Mouse (Mus musculus): ENCODE data around the gene Hpgd. TPM values are rescaled to one million over a fixed set of nuclear protein-coding genes. Genes with fewer than 3 reads are reported as not detected.
"Not testable (repeated sequence)": the region's sequence is repeated elsewhere in the genome, so short reads cannot be mapped to it uniquely, and the experiment has no call there.

Gene Hpgd
- polyA plus RNA-seq, 1 experiment from 2014 or later, result 23.2 TPM

- H3K9ac ChIP-seq (ENCODE audit: low read depth, low read length), result no peak overlapping the region
- no peak for ATAC-seq
- WGBS, result 46% methylated on average over 7 of the region's 7 CpGs
- no peaks in the 10 kb centered on the region for H3K4me1 ChIP-seq (replicated peaks; ENCODE audit: control insufficient read depth, insufficient read depth, low read length)
- H3K36me3 ChIP-seq (ENCODE audit: control insufficient read depth, insufficient read depth), result no peaks in the 10 kb centered on the region
- H3K27me3 ChIP-seq (replicated peaks; ENCODE audit: control insufficient read depth, insufficient read depth, low read length), result no peaks in the 10 kb centered on the region
- no peak overlapping the region for H3K27ac ChIP-seq (ENCODE audit: low read depth, low read length)
- no peaks in the 10 kb centered on the region for H3K9me3 ChIP-seq (ENCODE audit: control insufficient read depth)
- no peak overlapping the region for H3K4me3 ChIP-seq (ENCODE audit: low read depth, low read length)
- TF ChIP-seq CTCF (IDR thresholded peaks at IDR 0.05; ENCODE audit: low read depth), result no peak
- no peak overlapping the region for H3K4me2 ChIP-seq (replicated peaks; ENCODE audit: low read depth)
Measured at GRCm38 (mm10) chr8:56287370-56288072, 6.9 kb upstream of the Hpgd start.

GRCm38 (mm10) chr8:56292318-56292717, 2.1 kb upstream of the Hpgd start:
- TF ChIP-seq CTCF (IDR thresholded peaks at IDR 0.05; ENCODE audit: low read depth), result no peak
- Histone ChIP-seq H3K36me3 (ENCODE audit: control insufficient read depth, insufficient read depth) (no peaks in the 10 kb centered on the region), H3K9ac (ENCODE audit: low read depth, low read length) (no peak overlapping the region), H3K4me3 (ENCODE audit: low read depth, low read length) (no peak overlapping the region), H3K4me2 (replicated peaks; ENCODE audit: low read depth) (no peak overlapping the region), H3K27ac (ENCODE audit: low read depth, low read length) (no peak overlapping the region), H3K9me3 (ENCODE audit: control insufficient read depth) (no peaks in the 10 kb centered on the region), H3K27me3 (replicated peaks; ENCODE audit: control insufficient read depth, insufficient read depth, low read length) (no peaks in the 10 kb centered on the region), H3K4me1 (replicated peaks; ENCODE audit: control insufficient read depth, insufficient read depth, low read length) (no peaks in the 10 kb centered on the region; the same call in 1 of the 2 replicates)
- 92% methylated on average over 7 of the region's 7 CpGs for WGBS
- no peak for ATAC-seq

GRCm38 (mm10) chr8:56293480-56293879, 905 bp upstream of the Hpgd start:
- Histone ChIP-seq H3K4me1 (replicated peaks; ENCODE audit: control insufficient read depth, insufficient read depth, low read length) (no peaks in the 10 kb centered on the region; the same call in 1 of the 2 replicates), H3K27ac (ENCODE audit: low read depth, low read length) (no peak overlapping the region), H3K9ac (ENCODE audit: low read depth, low read length) (no peak overlapping the region), H3K4me3 (ENCODE audit: low read depth, low read length) (no peak overlapping the region), H3K4me2 (replicated peaks; ENCODE audit: low read depth) (peak overlapping the region; percentile 91), H3K27me3 (replicated peaks; ENCODE audit: control insufficient read depth, insufficient read depth, low read length) (no peaks in the 10 kb centered on the region), H3K36me3 (ENCODE audit: control insufficient read depth, insufficient read depth) (no peaks in the 10 kb centered on the region), H3K9me3 (ENCODE audit: control insufficient read depth) (no peaks in the 10 kb centered on the region)
- no peak for TF ChIP-seq CTCF (IDR thresholded peaks at IDR 0.05; ENCODE audit: low read depth)
- ATAC-seq, result peak; percentile 19; the same call in 1 of the 2 replicates
- 8% methylated on average over 8 of the region's 8 CpGs for WGBS

GRCm38 (mm10) chr8:56294886-56295555, 636 bp downstream of the Hpgd start:
- WGBS, result 14% methylated on average over 14 of the region's 14 CpGs
- H3K27me3 ChIP-seq (replicated peaks; ENCODE audit: control insufficient read depth, insufficient read depth, low read length), result no peaks in the 10 kb centered on the region
- no peak overlapping the region for H3K27ac ChIP-seq (ENCODE audit: low read depth, low read length)
- H3K36me3 ChIP-seq (ENCODE audit: control insufficient read depth, insufficient read depth), result no peaks in the 10 kb centered on the region
- H3K4me1 ChIP-seq (replicated peaks; ENCODE audit: control insufficient read depth, insufficient read depth, low read length), result no peaks in the 10 kb centered on the region; the same call in 1 of the 2 replicates
- H3K9ac ChIP-seq (ENCODE audit: low read depth, low read length), result peak overlapping the region; percentile 58
- TF ChIP-seq CTCF (IDR thresholded peaks at IDR 0.05; ENCODE audit: low read depth), result no peak
- no peaks in the 10 kb centered on the region for H3K9me3 ChIP-seq (ENCODE audit: control insufficient read depth)
- ATAC-seq, result peak; percentile 57; the same call in 1 of the 2 replicates
- H3K4me2 ChIP-seq (replicated peaks; ENCODE audit: low read depth), result peak overlapping the region; percentile 91
- peak overlapping the region; percentile 66 for H3K4me3 ChIP-seq (ENCODE audit: low read depth, low read length)

- no peaks in the 10 kb centered on the region for H3K9me3 ChIP-seq (ENCODE audit: control insufficient read depth)
- no peak overlapping the region for H3K9ac ChIP-seq (ENCODE audit: low read depth, low read length)
- H3K4me1 ChIP-seq (replicated peaks; ENCODE audit: control insufficient read depth, insufficient read depth, low read length), result no peaks in the 10 kb centered on the region
- H3K27me3 ChIP-seq (replicated peaks; ENCODE audit: control insufficient read depth, insufficient read depth, low read length), result no peaks in the 10 kb centered on the region
- H3K4me2 ChIP-seq (replicated peaks; ENCODE audit: low read depth), result no peak overlapping the region
- 71% methylated on average over 5 of the region's 5 CpGs for WGBS
- no peak overlapping the region for H3K27ac ChIP-seq (ENCODE audit: low read depth, low read length)
- H3K4me3 ChIP-seq (ENCODE audit: low read depth, low read length), result no peak overlapping the region
- no peak for TF ChIP-seq CTCF (IDR thresholded peaks at IDR 0.05; ENCODE audit: low read depth)
- H3K36me3 ChIP-seq (ENCODE audit: control insufficient read depth, insufficient read depth), result no peaks in the 10 kb centered on the region
- no peak for ATAC-seq
Measured at GRCm38 (mm10) chr8:56299421-56299820, 5.0 kb downstream of the Hpgd start.

- H3K4me3 ChIP-seq (ENCODE audit: low read depth, low read length); ATAC-seq: not testable (repeated sequence)
- WGBS, result 77% methylated on average over 3 of the region's 3 CpGs
Measured at GRCm38 (mm10) chr8:56301303-56301702, 6.9 kb downstream of the Hpgd start.

More at GRCm38 (mm10) chr8:56301303-56301702, 6.9 kb downstream of the Hpgd start:
- H3K4me2 ChIP-seq (replicated peaks; ENCODE audit: low read depth); H3K4me1 ChIP-seq (replicated peaks; ENCODE audit: control insufficient read depth, insufficient read depth, low read length); H3K27ac ChIP-seq (ENCODE audit: low read depth, low read length); H3K27me3 ChIP-seq (replicated peaks; ENCODE audit: control insufficient read depth, insufficient read depth, low read length); H3K9me3 ChIP-seq (ENCODE audit: control insufficient read depth); H3K36me3 ChIP-seq (ENCODE audit: control insufficient read depth, insufficient read depth); H3K9ac ChIP-seq (ENCODE audit: low read depth, low read length): not testable (repeated sequence)

Measured in intestine, postnatal 0 days (tissue).